Mouse (Mus musculus) forebrain, embryonic 14.5 days (tissue): ENCODE measurements around the gene Ankrd11. TPM values are rescaled to one million over a fixed set of nuclear protein-coding genes. Genes with fewer than 3 reads are reported as not detected.

Source experiments
- ATAC-seq: fragments of 200-750 bp; cut with Nextera tagmentation; 2 replicates; pipeline ENCODE4 v1.8.0; 2017; ENCODE audit warnings: mild to moderate bottlenecking, moderate library complexity
- DNase-seq: peaks from one replicate; pipeline ENCODE4 v3.0.0-alpha.2; 2015; ENCODE audit warnings: low spot score
- H3K27ac ChIP-seq: fragments of 300-500 bp; sonication (generic); 2 replicates; pipeline ENCODE4 v1.5.1; 2014; ENCODE audit warnings: low read depth, mild to moderate bottlenecking, control low read depth, low read length, moderate library complexity
- H3K27me3 ChIP-seq: fragments of 300-500 bp; sonication (generic); replicated peaks from 2 replicates; pipeline ENCODE4 v1.6.1; 2014; ENCODE audit warnings: low read length, control low read depth, mixed read lengths; ENCODE audit not compliant: control insufficient read depth, insufficient read depth
- H3K36me3 ChIP-seq: fragments of 300-500 bp; sonication (generic); 2 replicates; pipeline ENCODE4 v1.6.1; 2014; ENCODE audit warnings: low read length, control low read depth; ENCODE audit not compliant: control insufficient read depth, insufficient read depth
- H3K4me1 ChIP-seq: fragments of 300-500 bp; sonication (generic); 2 replicates; pipeline ENCODE4 v1.6.1; 2014; ENCODE audit warnings: antibody characterized with exemption, low read length, control low read depth; ENCODE audit not compliant: control insufficient read depth, insufficient read depth
- H3K4me2 ChIP-seq: fragments of 300-500 bp; sonication (generic); 2 replicates; pipeline ENCODE4 v1.6.1; 2014; ENCODE audit warnings: mild to moderate bottlenecking, control low read depth, low read length
- H3K4me3 ChIP-seq: fragments of 300-500 bp; sonication (generic); 2 replicates; pipeline ENCODE4 v1.5.1; 2014; ENCODE audit warnings: low read depth, low read length, control low read depth
- H3K9ac ChIP-seq: fragments of 300-500 bp; sonication (generic); 2 replicates; pipeline ENCODE4 v1.6.1; 2014; ENCODE audit warnings: mild to moderate bottlenecking, low read length, control low read depth, moderate library complexity
- H3K9me3 ChIP-seq: fragments of 300-500 bp; sonication (generic); replicated peaks from 2 replicates; pipeline ENCODE4 v1.6.1; 2016; ENCODE audit warnings: low read length, control low read depth, mixed read lengths; ENCODE audit not compliant: control insufficient read depth
- WGBS: fragments of 180-500 bp; shearing (Covaris S2); extraction: QIAGEN DNeasy Blood & Tissue Kit; methylation state at CpG from one replicate; pipeline ENCODE4 v1.1.7; 2014; 5-methylcytosine and 5-hydroxymethylcytosine counted together
- polyA plus RNA-seq: library from polyadenylated mRNA; unstranded; fragments of >200 nt; fragmentation: Nextera tagmentation; extraction: Ambion mirVana; gene quantifications from 2 replicates; pipeline ENCODE4 v1.2.1, GENCODE M21; 2014

Ankrd11 gene
- polyA plus RNA-seq, 1 experiment from 2014 or later, result 32.1 TPM

GRCm38 (mm10) chr8:122969964-122970620 is 72.0 kb downstream of the Ankrd11 start:
- H3K27me3 ChIP-seq, result no peaks in the 10 kb centered on the region
- WGBS, result 98% methylated on average over 3 of the region's 3 CpGs
- no peaks in the 10 kb centered on the region for H3K9me3 ChIP-seq

GRCm38 (mm10) chr8:122968145-122968544 is 73.9 kb downstream of the Ankrd11 start:
- H3K27ac ChIP-seq, result no peak overlapping the region
- peaks cover 5% of the 10 kb centered on the region for H3K36me3 ChIP-seq
- H3K4me2 ChIP-seq, result no peak overlapping the region
- no peak overlapping the region for H3K9ac ChIP-seq
- no peaks in the 10 kb centered on the region for H3K9me3 ChIP-seq
- H3K4me1 ChIP-seq, result no peaks in the 10 kb centered on the region
- WGBS, result 88% methylated on average over 3 of the region's 3 CpGs
- H3K4me3 ChIP-seq, result no peak overlapping the region
- no peak for ATAC-seq
- H3K27me3 ChIP-seq, result no peaks in the 10 kb centered on the region
- DNase-seq, result peak; percentile 35

More at GRCm38 (mm10) chr8:122969964-122970620, 72.0 kb downstream of the Ankrd11 start:
- H3K4me2 ChIP-seq, result no peak overlapping the region
- no peak overlapping the region for H3K4me3 ChIP-seq
- H3K36me3 ChIP-seq, result peaks cover 5% of the 10 kb centered on the region
- no peak overlapping the region for H3K27ac ChIP-seq
- H3K4me1 ChIP-seq, result no peaks in the 10 kb centered on the region
- DNase-seq (no peak), ATAC-seq (no peak)
- H3K9ac ChIP-seq, result no peak overlapping the region

GRCm38 (mm10) chr8:122966638-122967037 is 75.4 kb downstream of the Ankrd11 start:
- Histone ChIP-seq H3K4me1 (no peaks in the 10 kb centered on the region), H3K27ac (no peak overlapping the region), H3K9me3 (no peaks in the 10 kb centered on the region), H3K9ac (no peak overlapping the region), H3K27me3 (no peaks in the 10 kb centered on the region), H3K4me2 (no peak overlapping the region), H3K36me3 (peaks cover 5% of the 10 kb centered on the region), H3K4me3 (no peak overlapping the region)
- ATAC-seq (no peak), DNase-seq (no peak)
- WGBS, result 90% methylated on average over 3 of the region's 3 CpGs

- H3K9me3 ChIP-seq, result no peaks in the 10 kb centered on the region
- H3K4me1 ChIP-seq, result no peaks in the 10 kb centered on the region
- H3K9ac ChIP-seq, result no peak overlapping the region
- 66% methylated on average over 5 of the region's 5 CpGs for whole genome bisulfite sequencing
- ATAC-seq (no peak), DNase-seq (no peak)
- H3K4me2 ChIP-seq, result no peak overlapping the region
- no peak overlapping the region for H3K4me3 ChIP-seq
- no peaks in the 10 kb centered on the region for H3K36me3 ChIP-seq
- no peaks in the 10 kb centered on the region for H3K27me3 ChIP-seq
- H3K27ac ChIP-seq, result no peak overlapping the region
These were observed 80.0 kb downstream of the Ankrd11 start for GRCm38 (mm10) chr8:122962046-122962445.

GRCm38 (mm10) chr8:122961458-122961857 is 80.6 kb downstream of the Ankrd11 start:
- Histone ChIP-seq H3K9me3 (no peaks in the 10 kb centered on the region), H3K4me2 (no peak overlapping the region), H3K36me3 (no peaks in the 10 kb centered on the region), H3K9ac (no peak overlapping the region), H3K27me3 (no peaks in the 10 kb centered on the region), H3K4me1 (no peaks in the 10 kb centered on the region), H3K4me3 (no peak overlapping the region), H3K27ac (no peak overlapping the region)
- no peak for ATAC-seq
- no peak for DNase-seq
- 90% methylated on average over 2 of the region's 2 CpGs for WGBS

GRCm38 (mm10) chr8:122960932-122961331 is 81.1 kb downstream of the Ankrd11 start:
- DNase-seq, result no peak
- H3K9me3 ChIP-seq, result no peaks in the 10 kb centered on the region
- H3K36me3 ChIP-seq, result no peaks in the 10 kb centered on the region
- ATAC-seq, result no peak
- H3K9ac ChIP-seq, result no peak overlapping the region
- 50% methylated on average over 1 of the region's 1 CpGs for WGBS
- H3K4me1 ChIP-seq, result no peaks in the 10 kb centered on the region
- no peak overlapping the region for H3K27ac ChIP-seq
- H3K4me2 ChIP-seq, result no peak overlapping the region
- H3K27me3 ChIP-seq, result no peaks in the 10 kb centered on the region
- H3K4me3 ChIP-seq, result no peak overlapping the region

GRCm38 (mm10) chr8:122960323-122960722 is 81.8 kb downstream of the Ankrd11 start:
- H3K9me3 ChIP-seq, result no peaks in the 10 kb centered on the region
- no peak overlapping the region for H3K4me2 ChIP-seq
- ATAC-seq, result no peak
- H3K27ac ChIP-seq, result no peak overlapping the region
- no peak overlapping the region for H3K9ac ChIP-seq
- H3K4me3 ChIP-seq, result no peak overlapping the region
- H3K4me1 ChIP-seq, result no peaks in the 10 kb centered on the region
- WGBS, result 88% methylated on average over 5 of the region's 5 CpGs
- no peaks in the 10 kb centered on the region for H3K27me3 ChIP-seq
- no peak for DNase-seq
- H3K36me3 ChIP-seq, result no peaks in the 10 kb centered on the region

- no peak overlapping the region for H3K27ac ChIP-seq
- no peak overlapping the region for H3K4me2 ChIP-seq
- H3K9me3 ChIP-seq, result no peaks in the 10 kb centered on the region
- no peaks in the 10 kb centered on the region for H3K4me1 ChIP-seq
- ATAC-seq (no peak), DNase-seq (no peak)
- H3K36me3 ChIP-seq, result no peaks in the 10 kb centered on the region
- no peak overlapping the region for H3K4me3 ChIP-seq
- no peak overlapping the region for H3K9ac ChIP-seq
- no peaks in the 10 kb centered on the region for H3K27me3 ChIP-seq
- 90% methylated on average over 3 of the region's 3 CpGs for WGBS
These were observed 86.1 kb downstream of the Ankrd11 start for GRCm38 (mm10) chr8:122955997-122956396.

GRCm38 (mm10) chr8:122955195-122955594 is 86.9 kb downstream of the Ankrd11 start:
- ATAC-seq (no peak), DNase-seq (no peak)
- Histone ChIP-seq H3K9ac (no peak overlapping the region), H3K27me3 (no peaks in the 10 kb centered on the region), H3K36me3 (no peaks in the 10 kb centered on the region), H3K4me3 (no peak overlapping the region), H3K27ac (no peak overlapping the region), H3K4me1 (no peaks in the 10 kb centered on the region), H3K9me3 (no peaks in the 10 kb centered on the region), H3K4me2 (no peak overlapping the region)
